Mouse (Mus musculus) lung, embryonic 15.5 days (tissue): ENCODE measurements around the gene Fkbpl. TPM values are rescaled to one million over a fixed set of nuclear protein-coding genes. Genes with fewer than 3 reads are reported as not detected.

ENCODE experiments used
- ATAC-seq: fragments of 200-750 bp; cut with Nextera tagmentation; 2 replicates; pipeline ENCODE4 v1.8.0; 2017; ENCODE audit warnings: moderate number of reproducible peaks, borderline replicate concordance; ENCODE audit not compliant: low FRiP score, low TSS enrichment; ENCODE audit errors: extremely low read depth
- H3K27ac ChIP-seq: fragments of 300-500 bp; sonication (generic); 2 replicates; pipeline ENCODE4 v1.5.1; 2015; ENCODE audit warnings: moderate library complexity, mild to moderate bottlenecking, inconsistent platforms
- H3K27me3 ChIP-seq: fragments of 300-500 bp; sonication (generic); 2 replicates; pipeline ENCODE4 v1.6.1; 2015; ENCODE audit warnings: inconsistent platforms
- H3K36me3 ChIP-seq: fragments of 300-500 bp; sonication (generic); 2 replicates; pipeline ENCODE4 v1.6.1; 2015; ENCODE audit warnings: inconsistent platforms
- H3K4me1 ChIP-seq: fragments of 300-500 bp; sonication (generic); 2 replicates; pipeline ENCODE4 v1.6.1; 2015; ENCODE audit warnings: inconsistent platforms
- H3K4me2 ChIP-seq: fragments of 300-500 bp; sonication (generic); 2 replicates; pipeline ENCODE4 v1.6.1; 2015; ENCODE audit warnings: inconsistent platforms, mild to moderate bottlenecking, moderate library complexity
- H3K4me3 ChIP-seq: fragments of 300-500 bp; sonication (generic); 2 replicates; pipeline ENCODE4 v1.5.1; 2015; ENCODE audit warnings: mild to moderate bottlenecking, inconsistent platforms
- H3K9ac ChIP-seq: fragments of 300-500 bp; sonication (generic); 2 replicates; pipeline ENCODE4 v1.6.1; 2015; ENCODE audit warnings: inconsistent platforms
- H3K9me3 ChIP-seq: fragments of 300-500 bp; sonication (generic); 2 replicates; pipeline ENCODE4 v1.6.1; 2016; ENCODE audit warnings: inconsistent platforms
- WGBS: fragments of 180-500 bp; shearing (Covaris S2); methylation state at CpG from one replicate; pipeline ENCODE4 v1.1.7; 2015; 5-methylcytosine and 5-hydroxymethylcytosine counted together
- polyA plus RNA-seq: library from polyadenylated mRNA; unstranded; fragments of >200 nt; fragmentation: Nextera tagmentation; extraction: Ambion mirVana; gene quantifications from 2 replicates; pipeline ENCODE4 v1.2.1, GENCODE M21; 2015

The Fkbpl gene
- polyA plus RNA-seq = 12.9 and 14.0 TPM in 2 replicates

DNA sequence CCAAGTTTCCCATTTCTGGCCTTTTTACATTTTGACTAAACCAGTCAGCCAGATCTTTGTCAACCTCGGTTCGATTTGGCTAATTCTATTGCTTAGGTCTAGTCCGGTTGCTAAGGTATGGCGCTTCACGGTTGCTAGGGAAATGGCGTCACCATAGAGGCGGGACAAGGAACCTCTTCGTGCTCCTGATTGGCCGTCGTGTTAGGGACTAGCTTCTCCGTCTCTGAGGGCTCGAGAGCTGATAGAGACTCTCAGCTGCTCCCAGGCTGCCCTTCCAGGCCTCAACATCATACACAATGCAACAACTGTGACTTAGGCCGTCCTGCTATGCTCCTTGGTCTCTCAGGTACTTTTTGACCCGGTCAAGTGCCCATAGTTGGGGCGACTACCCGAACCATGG lies at the start of gene Fkbpl:
Gene Fkbpl, plus strand, starts transcription at position 157 of the 400 bp plus-strand sequence.
- ATAC-seq = peak; percentile 81
- under 1% methylated on average over 16 of the region's 16 CpGs for WGBS
- peak within 1 kb of the TSS; percentile 59 for H3K4me3 ChIP-seq
- peaks cover 36% of the 10 kb centered on the region for H3K4me1 ChIP-seq
- H3K4me2 ChIP-seq = peak within 1 kb of the TSS; percentile 66
- no peaks in the 10 kb centered on the region for H3K9me3 ChIP-seq
- no peaks in the 10 kb centered on the region; the same call in 1 of the 2 replicates for H3K27me3 ChIP-seq
- H3K27ac ChIP-seq = peak within 1 kb of the TSS; percentile 65
- peaks cover 10% of the 10 kb centered on the region for H3K36me3 ChIP-seq
- H3K9ac ChIP-seq = peak within 1 kb of the TSS; percentile 57

DNA sequence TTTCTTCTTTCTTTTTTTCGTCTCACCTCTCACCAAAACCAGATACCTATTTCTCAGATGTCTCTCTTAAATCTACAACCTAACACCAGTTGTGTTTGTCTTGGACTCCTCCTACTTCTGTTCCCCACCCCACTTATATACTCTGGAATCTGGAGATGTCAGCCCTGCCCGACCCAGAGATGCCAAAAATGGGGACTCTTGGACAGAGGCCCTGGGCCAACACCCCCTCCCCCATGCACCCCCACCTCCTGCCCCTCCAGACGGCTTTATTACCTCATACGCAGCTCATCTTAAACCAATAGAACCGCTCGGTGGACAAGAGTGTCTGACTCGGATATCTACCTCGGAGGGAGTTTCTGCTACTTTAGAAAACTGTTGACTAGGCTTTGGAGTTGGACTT lies 48.5 kb upstream of the Fkbpl start:
- no peak overlapping the region for H3K9ac ChIP-seq
- 39% methylated on average over 8 of the region's 8 CpGs for WGBS
- H3K27ac ChIP-seq = peak overlapping the region; percentile 56
- H3K4me2 ChIP-seq = no peak overlapping the region
- H3K4me1 ChIP-seq = peaks cover 68% of the 10 kb centered on the region
- H3K4me3 ChIP-seq = no peak overlapping the region
- H3K27me3 ChIP-seq = no peaks in the 10 kb centered on the region
- ATAC-seq = no peak
- H3K36me3 ChIP-seq = peaks cover 34% of the 10 kb centered on the region
- no peaks in the 10 kb centered on the region for H3K9me3 ChIP-seq

DNA sequence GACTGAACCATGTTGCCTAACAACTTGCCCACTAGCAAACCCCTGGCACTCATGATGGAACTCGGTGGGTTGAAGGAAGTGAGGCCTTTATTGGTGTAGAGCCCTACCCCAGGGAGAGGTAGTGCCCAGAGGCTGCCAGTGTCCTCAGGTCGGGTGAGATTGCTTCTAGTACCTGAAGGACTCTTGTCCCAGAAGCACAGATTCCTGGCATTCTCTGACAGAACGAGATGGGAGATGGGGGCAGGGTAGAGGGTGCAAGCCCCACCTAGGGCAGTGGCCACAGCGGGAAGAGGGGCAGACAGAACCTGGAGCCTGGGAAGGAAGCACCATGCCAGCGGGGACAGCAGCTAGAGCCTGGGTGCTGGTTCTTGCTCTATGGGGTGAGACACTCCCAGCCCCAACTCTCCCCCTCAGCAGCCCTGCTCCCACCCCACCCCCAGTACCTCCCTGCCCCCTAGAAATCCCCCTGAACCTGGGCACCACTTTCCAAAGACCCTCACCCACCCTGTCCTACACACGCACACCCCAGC lies 46.9 kb upstream of the Fkbpl start, which contains the start of gene Ager:
Gene Ager, plus strand, starts transcription at position 297 of the 530 bp plus-strand sequence.
- Histone ChIP-seq H3K27me3 (no peaks in the 10 kb centered on the region), H3K4me2 (peak within 1 kb of the TSS; percentile 49), H3K4me3 (peak within 1 kb of the TSS; percentile 31), H3K9me3 (no peaks in the 10 kb centered on the region), H3K36me3 (peaks cover 39% of the 10 kb centered on the region), H3K9ac (peak within 1 kb of the TSS; percentile 27; the same call in 1 of the 2 replicates), H3K4me1 (peaks cover 70% of the 10 kb centered on the region), H3K27ac (peak within 1 kb of the TSS; percentile 56)
- ATAC-seq = peak; percentile 56; the same call in 1 of the 2 replicates
- 8% methylated on average over 6 of the region's 6 CpGs for WGBS

DNA sequence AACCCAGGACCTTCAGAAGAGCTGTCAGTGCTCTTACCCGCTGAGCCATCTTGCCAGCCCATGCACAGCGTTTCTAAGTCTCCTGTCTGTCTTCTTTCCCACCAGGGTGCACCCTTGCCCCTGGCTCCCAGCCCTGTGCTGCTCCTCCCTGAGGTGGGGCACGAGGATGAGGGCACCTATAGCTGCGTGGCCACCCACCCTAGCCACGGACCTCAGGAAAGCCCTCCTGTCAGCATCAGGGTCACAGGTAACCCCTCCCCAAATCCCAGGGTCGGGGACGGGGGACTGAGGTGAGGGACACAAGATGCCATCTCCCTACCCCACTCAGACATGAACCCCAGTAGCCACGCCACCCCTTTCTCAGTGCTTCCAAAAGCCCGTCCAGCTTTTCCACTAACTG lies 44.7 kb upstream of the Fkbpl start:
- peaks cover 60% of the 10 kb centered on the region for H3K4me1 ChIP-seq
- no peak overlapping the region for H3K9ac ChIP-seq
- no peak overlapping the region for H3K27ac ChIP-seq
- no peak for ATAC-seq
- no peak overlapping the region for H3K4me3 ChIP-seq
- no peaks in the 10 kb centered on the region for H3K9me3 ChIP-seq
- H3K36me3 ChIP-seq = peaks cover 30% of the 10 kb centered on the region
- H3K4me2 ChIP-seq = peak overlapping the region; percentile 49; the same call in 1 of the 2 replicates
- WGBS = 73% methylated on average over 9 of the region's 9 CpGs
- H3K27me3 ChIP-seq = no peaks in the 10 kb centered on the region

DNA sequence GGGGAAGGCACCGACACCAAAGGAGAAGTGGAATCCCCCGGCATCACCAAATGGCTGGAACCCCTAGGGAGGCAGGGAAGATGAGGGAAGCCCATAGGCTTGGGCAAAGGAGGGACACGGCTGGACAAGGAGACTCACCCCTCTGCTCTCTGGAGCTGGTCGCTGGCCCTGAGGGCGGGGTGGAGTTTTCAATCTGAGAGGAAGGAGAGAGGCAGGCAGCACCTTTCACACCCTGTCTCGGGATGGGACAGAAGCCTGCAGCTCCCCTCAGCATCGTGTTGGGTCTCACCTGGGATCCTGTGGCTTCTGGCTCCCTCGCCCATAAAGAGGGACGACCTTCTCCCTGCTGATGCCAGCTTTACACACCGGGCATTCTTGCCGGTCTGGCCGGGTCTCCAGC lies 42.8 kb upstream of the Fkbpl start:
- H3K36me3 ChIP-seq = peaks cover 16% of the 10 kb centered on the region
- H3K4me3 ChIP-seq = 0 out of 2 replicates have a peak overlapping the region, but pooled peaks have one; percentile 59
- no peaks in the 10 kb centered on the region for H3K9me3 ChIP-seq
- ATAC-seq = no peak
- WGBS = 79% methylated on average over 12 of the region's 12 CpGs
- 0 out of 2 replicates have a peak overlapping the region, but pooled peaks have one; percentile 60 for H3K9ac ChIP-seq
- no peaks in the 10 kb centered on the region for H3K27me3 ChIP-seq
- peak overlapping the region; percentile 86; the same call in 1 of the 2 replicates for H3K4me2 ChIP-seq
- peaks cover 53% of the 10 kb centered on the region for H3K4me1 ChIP-seq
- H3K27ac ChIP-seq = no peak overlapping the region

DNA sequence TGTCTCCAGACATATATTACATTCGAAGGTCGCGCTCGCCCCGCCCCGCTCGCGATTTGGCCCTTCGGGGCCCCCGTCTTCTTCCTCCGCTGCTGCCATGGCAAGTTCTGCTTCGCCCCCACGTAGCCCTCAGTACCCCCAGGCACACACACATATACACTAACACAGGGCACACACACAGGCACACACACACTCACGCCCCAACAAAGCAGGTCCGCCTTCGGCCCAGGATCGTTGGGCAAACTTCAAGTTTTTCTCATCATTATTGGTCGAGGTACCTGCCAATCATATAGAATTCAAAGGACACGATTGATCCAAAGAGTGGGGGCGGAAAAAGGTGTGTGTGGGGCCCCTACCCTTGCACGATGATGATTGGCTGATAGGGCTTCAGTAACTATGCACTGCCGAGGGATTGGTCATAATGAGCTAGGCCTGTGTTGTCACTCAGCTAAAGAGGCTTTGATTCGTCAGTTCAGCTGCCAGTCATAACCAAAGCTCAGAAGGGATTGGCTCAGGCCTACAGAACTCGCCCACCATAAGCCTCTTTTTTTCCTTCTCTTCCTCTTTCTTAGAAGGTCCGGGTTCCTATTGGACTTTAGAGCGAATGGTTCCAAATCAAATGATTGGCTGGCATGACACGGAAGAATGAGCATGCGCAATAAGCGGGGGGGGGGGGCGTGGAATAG lies 41.0 kb upstream of the Fkbpl start, which contains the start of gene Rnf5:
Gene Rnf5, minus strand, starts transcription at position 316 of the 686 bp plus-strand sequence.
- H3K9ac ChIP-seq = peak within 1 kb of the TSS; percentile 92
- H3K27ac ChIP-seq = peak within 1 kb of the TSS; percentile 90
- H3K27me3 ChIP-seq = no peaks in the 10 kb centered on the region
- peaks cover 16% of the 10 kb centered on the region for H3K36me3 ChIP-seq
- peak within 1 kb of the TSS; percentile 95 for H3K4me3 ChIP-seq
- peaks cover 46% of the 10 kb centered on the region for H3K4me1 ChIP-seq
- no peaks in the 10 kb centered on the region for H3K9me3 ChIP-seq
- ATAC-seq = peak; percentile 96
- WGBS = under 1% methylated on average over 30 of the region's 30 CpGs
- peak within 1 kb of the TSS; percentile 95 for H3K4me2 ChIP-seq

DNA sequence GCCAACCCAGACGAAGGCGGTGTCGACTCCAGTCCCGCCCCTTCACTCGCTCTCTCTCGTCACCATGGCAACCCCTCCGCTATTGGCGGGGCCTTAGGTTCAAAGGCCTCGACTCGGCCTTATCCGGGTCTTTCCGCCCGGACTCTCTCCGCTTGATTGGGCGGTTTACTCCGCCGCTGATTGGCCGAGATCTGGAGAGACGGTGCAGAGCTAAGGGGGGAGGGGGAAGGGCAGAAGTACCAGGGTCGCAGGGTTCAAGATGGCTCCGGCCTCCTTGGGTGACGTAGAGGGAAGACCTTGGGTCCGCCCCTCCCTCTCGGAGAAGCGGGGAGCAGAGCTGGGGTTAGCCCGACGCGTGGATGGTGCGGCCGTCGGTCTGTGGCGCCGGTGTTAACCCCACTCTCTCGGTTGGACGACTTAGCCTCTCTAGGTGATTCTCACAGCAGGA lies 40.5 kb upstream of the Fkbpl start, which contains the start of gene Agpat1:
Gene Agpat1, plus strand, starts transcription at position 202 of the 448 bp plus-strand sequence.
- peak; percentile 92 for ATAC-seq
- H3K4me3 ChIP-seq = peak within 1 kb of the TSS; percentile 95
- WGBS = under 1% methylated on average over 28 of the region's 35 CpGs
- H3K27ac ChIP-seq = peak within 1 kb of the TSS; percentile 90
- H3K4me1 ChIP-seq = peaks cover 42% of the 10 kb centered on the region
- no peaks in the 10 kb centered on the region for H3K9me3 ChIP-seq
- peak within 1 kb of the TSS; percentile 95 for H3K4me2 ChIP-seq
- peaks cover 16% of the 10 kb centered on the region for H3K36me3 ChIP-seq
- H3K9ac ChIP-seq = peak within 1 kb of the TSS; percentile 92
- H3K27me3 ChIP-seq = no peaks in the 10 kb centered on the region

DNA sequence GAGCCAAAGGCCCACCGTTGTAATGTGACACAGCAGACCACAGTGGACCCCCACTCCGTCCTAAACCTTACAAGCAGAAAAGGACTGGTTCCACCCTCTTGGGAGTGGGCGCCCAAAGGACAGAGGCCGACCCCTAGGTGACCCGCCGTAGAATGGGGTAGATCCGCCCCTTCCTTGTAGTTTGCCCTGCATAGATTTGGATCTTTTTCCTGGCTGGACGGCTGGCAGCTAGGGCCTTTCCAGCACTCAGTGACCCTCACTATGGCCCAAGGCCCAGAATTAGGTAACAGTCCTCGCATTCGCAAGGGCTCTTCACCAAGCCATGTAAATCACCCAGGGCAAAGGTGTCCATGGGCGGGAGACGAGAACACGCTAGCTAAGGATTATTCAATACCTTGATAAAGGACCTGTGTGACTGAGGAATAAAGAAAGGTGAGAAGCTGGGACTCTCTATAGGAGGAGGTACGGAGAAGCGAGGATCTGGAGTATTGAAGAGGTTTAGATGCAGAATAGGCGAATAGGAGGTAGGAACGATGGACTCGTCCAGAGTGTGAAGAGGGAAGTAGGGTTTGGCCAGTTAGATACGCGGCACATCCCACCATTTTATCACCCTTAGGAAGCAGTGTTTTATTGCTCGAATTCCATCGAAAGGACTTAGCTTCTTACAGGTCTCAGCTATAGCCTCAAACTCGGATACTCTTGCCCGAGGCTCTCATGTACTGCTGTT lies 39.9 kb upstream of the Fkbpl start:
- Histone ChIP-seq H3K4me2 (peak overlapping the region; percentile 95), H3K36me3 (peaks cover 16% of the 10 kb centered on the region), H3K27me3 (no peaks in the 10 kb centered on the region), H3K4me3 (peak overlapping the region; percentile 95), H3K9me3 (no peaks in the 10 kb centered on the region), H3K4me1 (peaks cover 36% of the 10 kb centered on the region), H3K9ac (peak overlapping the region; percentile 92), H3K27ac (peak overlapping the region; percentile 90)
- ATAC-seq = no peak
- WGBS = 15% methylated on average over 24 of the region's 24 CpGs

DNA sequence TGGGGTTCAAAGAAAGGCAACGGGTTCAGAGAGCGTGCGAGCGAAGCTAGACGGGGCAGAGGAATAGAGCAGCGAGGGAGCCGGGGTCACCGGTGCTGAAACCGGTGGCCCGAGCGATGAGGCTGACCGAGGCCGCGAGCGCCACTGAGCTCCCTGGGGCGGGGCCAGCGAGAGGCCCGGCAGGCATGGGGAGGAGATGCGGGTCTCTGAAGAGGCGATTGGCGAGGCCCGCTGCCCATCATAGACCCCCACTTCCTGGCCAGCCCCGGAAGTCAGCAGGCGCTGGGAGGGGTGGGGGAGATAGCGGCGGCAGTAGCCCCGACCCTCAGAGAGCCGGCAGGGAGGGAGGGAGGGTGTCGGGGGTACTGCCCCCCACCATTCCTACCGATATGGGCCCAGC lies 39.0 kb upstream of the Fkbpl start:
- H3K4me2 ChIP-seq = peak overlapping the region; percentile 95
- peak; percentile 41 for ATAC-seq
- WGBS = under 1% methylated on average over 25 of the region's 30 CpGs
- H3K4me3 ChIP-seq = peak overlapping the region; percentile 95
- H3K9me3 ChIP-seq = no peaks in the 10 kb centered on the region
- H3K9ac ChIP-seq = peak overlapping the region; percentile 92
- peak overlapping the region; percentile 90 for H3K27ac ChIP-seq
- H3K36me3 ChIP-seq = peaks cover 13% of the 10 kb centered on the region
- no peaks in the 10 kb centered on the region for H3K27me3 ChIP-seq
- H3K4me1 ChIP-seq = peaks cover 34% of the 10 kb centered on the region

DNA sequence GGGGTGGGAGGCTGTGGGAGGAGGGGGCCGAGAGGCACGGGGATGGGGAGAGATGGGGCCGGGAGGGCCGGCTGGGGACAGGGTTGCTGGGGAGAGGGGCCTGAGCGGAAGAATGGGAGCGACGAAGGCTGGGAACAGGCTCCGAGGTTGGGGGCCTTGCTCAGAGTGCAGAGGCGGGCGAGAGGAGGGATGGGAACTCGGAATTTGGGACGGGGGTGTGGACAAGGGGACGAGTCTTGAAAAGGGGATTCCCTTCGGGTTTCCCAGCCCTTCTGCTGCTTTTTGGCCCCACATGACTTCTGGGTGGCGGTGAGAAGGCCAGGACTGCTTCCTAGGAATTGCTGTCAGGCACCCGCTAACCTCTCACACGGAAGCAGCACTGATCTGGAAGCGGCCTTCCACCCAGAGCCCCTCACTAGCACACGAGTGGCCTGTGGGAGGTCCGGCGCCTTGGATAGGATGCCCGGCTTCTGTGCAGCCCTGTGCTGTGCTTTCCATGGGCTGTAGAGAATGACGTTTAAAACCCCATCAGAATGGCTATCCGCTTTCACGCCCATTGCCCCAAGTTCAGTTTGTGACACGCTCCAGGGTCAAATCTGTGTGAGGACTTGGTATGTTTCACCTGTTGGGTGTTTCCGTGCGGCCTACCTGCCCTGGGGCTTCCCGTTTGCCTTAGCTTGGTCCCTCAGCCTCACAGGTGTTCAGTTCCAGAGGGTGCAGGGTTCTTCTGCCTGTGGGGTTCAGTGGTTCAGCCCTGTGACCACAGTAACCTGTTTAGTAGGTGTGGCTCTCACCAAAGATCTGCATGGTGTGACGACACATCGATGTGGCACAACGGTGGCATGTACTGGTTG lies 38.2 kb upstream of the Fkbpl start:
- H3K36me3 ChIP-seq = peaks cover 14% of the 10 kb centered on the region
- H3K9ac ChIP-seq = peak overlapping the region; percentile 92
- H3K27me3 ChIP-seq = no peaks in the 10 kb centered on the region
- ATAC-seq = no peak
- H3K9me3 ChIP-seq = no peaks in the 10 kb centered on the region
- WGBS = 10% methylated on average over 32 of the region's 32 CpGs
- peak overlapping the region; percentile 90 for H3K27ac ChIP-seq
- H3K4me3 ChIP-seq = peak overlapping the region; percentile 95
- H3K4me1 ChIP-seq = peaks cover 34% of the 10 kb centered on the region
- H3K4me2 ChIP-seq = peak overlapping the region; percentile 95

DNA sequence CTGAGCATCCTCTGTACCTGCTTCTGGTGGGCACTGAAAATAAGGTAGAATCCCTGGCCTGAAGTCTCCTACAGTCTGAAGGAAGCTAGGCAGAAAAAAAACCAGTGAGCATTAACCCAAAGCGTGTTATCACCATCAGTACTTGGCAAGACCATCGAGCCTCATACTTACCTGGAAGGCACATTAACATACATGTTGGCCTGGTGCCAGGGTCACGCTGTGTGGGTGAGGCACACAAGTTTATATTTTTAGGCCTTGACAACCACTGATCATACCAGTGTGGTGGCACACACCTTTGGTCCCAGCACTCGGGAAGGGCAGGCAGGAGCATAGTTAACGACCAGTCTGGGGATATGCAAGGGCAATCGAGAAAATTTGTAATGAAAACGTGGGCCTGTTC lies 36.6 kb upstream of the Fkbpl start:
- no peak overlapping the region for H3K4me3 ChIP-seq
- ATAC-seq = no peak
- H3K4me1 ChIP-seq = peaks cover 24% of the 10 kb centered on the region
- H3K9me3 ChIP-seq = no peaks in the 10 kb centered on the region
- no peaks in the 10 kb centered on the region for H3K27me3 ChIP-seq
- 0 out of 2 replicates have a peak overlapping the region, but pooled peaks have one; percentile 21 for H3K9ac ChIP-seq
- H3K27ac ChIP-seq = no peak overlapping the region
- 75% methylated on average over 7 of the region's 7 CpGs for WGBS
- peaks cover 27% of the 10 kb centered on the region for H3K36me3 ChIP-seq
- H3K4me2 ChIP-seq = no peak overlapping the region
